Mouse (Mus musculus): ENCODE data around the gene Gm21969.

Gm21969 gene

GRCm38 (mm10) chr4:139589351-139590027, 13.5 kb upstream of the Gm21969 start:
- Histone ChIP-seq H3K27me3 (ENCODE audit: insufficient read depth, low read length) (no peaks in the 10 kb centered on the region), H3K4me1 (replicated peaks; ENCODE audit: low read depth, low read length) (peaks cover 94% of the 10 kb centered on the region), H3K36me3 (ENCODE audit: insufficient read depth, low read length) (no peaks in the 10 kb centered on the region), H3K4me3 (replicated peaks; ENCODE audit: low read length) (no peak overlapping the region), H3K9me3 (ENCODE audit: low read length) (no peaks in the 10 kb centered on the region)
- TF ChIP-seq POU5F1 (IDR thresholded peaks at IDR 0.05; ENCODE audit: borderline replicate concordance, low read length), result no peak
- TF ChIP-seq CTCF (conservative IDR thresholded peaks at IDR 0.05; ENCODE audit: low read length), result no peak

GRCm38 (mm10) chr4:139590446-139590845, 12.5 kb upstream of the Gm21969 start:
- Histone ChIP-seq H3K27me3 (ENCODE audit: insufficient read depth, low read length) (no peaks in the 10 kb centered on the region), H3K9me3 (ENCODE audit: low read length) (no peaks in the 10 kb centered on the region), H3K4me1 (replicated peaks; ENCODE audit: low read depth, low read length) (peaks cover 94% of the 10 kb centered on the region), H3K36me3 (ENCODE audit: insufficient read depth, low read length) (no peaks in the 10 kb centered on the region), H3K4me3 (replicated peaks; ENCODE audit: low read length) (0 out of 2 replicates have a peak overlapping the region, but pooled peaks have one; percentile 7)
- TF ChIP-seq NANOG (IDR thresholded peaks at IDR 0.05; ENCODE audit: borderline replicate concordance, low read length) (no peak), CTCF (conservative IDR thresholded peaks at IDR 0.05; ENCODE audit: low read length) (no peak), POU5F1 (IDR thresholded peaks at IDR 0.05; ENCODE audit: borderline replicate concordance, low read length) (no peak)

GRCm38 (mm10) chr4:139592895-139593294, 10.1 kb upstream of the Gm21969 start:
- TF ChIP-seq NANOG (IDR thresholded peaks at IDR 0.05; ENCODE audit: borderline replicate concordance, low read length) (no peak), POU5F1 (IDR thresholded peaks at IDR 0.05; ENCODE audit: borderline replicate concordance, low read length) (no peak), CTCF (conservative IDR thresholded peaks at IDR 0.05; ENCODE audit: low read length) (no peak)
- peak overlapping the region; percentile 32; the same call in 1 of the 2 replicates for H3K4me3 ChIP-seq (replicated peaks; ENCODE audit: low read length)
- H3K4me1 ChIP-seq (replicated peaks; ENCODE audit: low read depth, low read length), result peaks cover 94% of the 10 kb centered on the region
- no peaks in the 10 kb centered on the region for H3K9me3 ChIP-seq (ENCODE audit: low read length)
- no peaks in the 10 kb centered on the region for H3K27me3 ChIP-seq (ENCODE audit: insufficient read depth, low read length)
- H3K36me3 ChIP-seq (ENCODE audit: insufficient read depth, low read length), result no peaks in the 10 kb centered on the region

- peaks cover 94% of the 10 kb centered on the region for H3K4me1 ChIP-seq (replicated peaks; ENCODE audit: low read depth, low read length)
- no peaks in the 10 kb centered on the region for H3K36me3 ChIP-seq (ENCODE audit: insufficient read depth, low read length)
- no peaks in the 10 kb centered on the region for H3K9me3 ChIP-seq (ENCODE audit: low read length)
- H3K4me3 ChIP-seq (replicated peaks; ENCODE audit: low read length), result peak overlapping the region; percentile 32; the same call in 1 of the 2 replicates
- TF ChIP-seq CTCF (conservative IDR thresholded peaks at IDR 0.05; ENCODE audit: low read length) (no peak), NANOG (IDR thresholded peaks at IDR 0.05; ENCODE audit: borderline replicate concordance, low read length) (no peak), POU5F1 (IDR thresholded peaks at IDR 0.05; ENCODE audit: borderline replicate concordance, low read length) (no peak)
- no peaks in the 10 kb centered on the region for H3K27me3 ChIP-seq (ENCODE audit: insufficient read depth, low read length)
Observed at GRCm38 (mm10) chr4:139593383-139593782, 9.6 kb upstream of the Gm21969 start.

- Histone ChIP-seq H3K9me3 (ENCODE audit: low read length) (no peaks in the 10 kb centered on the region), H3K4me1 (replicated peaks; ENCODE audit: low read depth, low read length) (peaks cover 99% of the 10 kb centered on the region), H3K36me3 (ENCODE audit: insufficient read depth, low read length) (no peaks in the 10 kb centered on the region), H3K27me3 (ENCODE audit: insufficient read depth, low read length) (no peaks in the 10 kb centered on the region), H3K4me3 (replicated peaks; ENCODE audit: low read length) (no peak overlapping the region)
- TF ChIP-seq POU5F1 (IDR thresholded peaks at IDR 0.05; ENCODE audit: borderline replicate concordance, low read length) (no peak), NANOG (IDR thresholded peaks at IDR 0.05; ENCODE audit: borderline replicate concordance, low read length) (no peak), CTCF (conservative IDR thresholded peaks at IDR 0.05; ENCODE audit: low read length) (no peak)
Observed at GRCm38 (mm10) chr4:139594062-139594461, 8.9 kb upstream of the Gm21969 start.

- TF ChIP-seq POU5F1 (IDR thresholded peaks at IDR 0.05; ENCODE audit: borderline replicate concordance, low read length) (no peak), NANOG (IDR thresholded peaks at IDR 0.05; ENCODE audit: borderline replicate concordance, low read length) (no peak), CTCF (conservative IDR thresholded peaks at IDR 0.05; ENCODE audit: low read length) (no peak)
- Histone ChIP-seq H3K9me3 (ENCODE audit: low read length) (no peaks in the 10 kb centered on the region), H3K36me3 (ENCODE audit: insufficient read depth, low read length) (no peaks in the 10 kb centered on the region)
Observed at GRCm38 (mm10) chr4:139596715-139597114, 6.3 kb upstream of the Gm21969 start.

GRCm38 (mm10) chr4:139597286-139598284, 5.4 kb upstream of the Gm21969 start:
- TF ChIP-seq POU5F1 (IDR thresholded peaks at IDR 0.05; ENCODE audit: borderline replicate concordance, low read length) (no peak), CTCF (conservative IDR thresholded peaks at IDR 0.05; ENCODE audit: low read length) (no peak), NANOG (IDR thresholded peaks at IDR 0.05; ENCODE audit: borderline replicate concordance, low read length) (no peak)
- Histone ChIP-seq H3K27me3 (ENCODE audit: insufficient read depth, low read length) (no peaks in the 10 kb centered on the region), H3K36me3 (ENCODE audit: insufficient read depth, low read length) (no peaks in the 10 kb centered on the region), H3K4me1 (replicated peaks; ENCODE audit: low read depth, low read length) (peaks cover 99% of the 10 kb centered on the region), H3K9me3 (ENCODE audit: low read length) (no peaks in the 10 kb centered on the region), H3K4me3 (replicated peaks; ENCODE audit: low read length) (peak overlapping the region; percentile 73)

More at GRCm38 (mm10) chr4:139596715-139597114, 6.3 kb upstream of the Gm21969 start:
- Histone ChIP-seq H3K4me3 (replicated peaks; ENCODE audit: low read length) (peak overlapping the region; percentile 73), H3K27me3 (ENCODE audit: insufficient read depth, low read length) (no peaks in the 10 kb centered on the region), H3K4me1 (replicated peaks; ENCODE audit: low read depth, low read length) (peaks cover 99% of the 10 kb centered on the region)

- H3K36me3 ChIP-seq (ENCODE audit: insufficient read depth, low read length), result no peaks in the 10 kb centered on the region
- H3K9me3 ChIP-seq (ENCODE audit: low read length), result no peaks in the 10 kb centered on the region
- no peak for TF ChIP-seq CTCF (conservative IDR thresholded peaks at IDR 0.05; ENCODE audit: low read length)
- no peak for TF ChIP-seq NANOG (IDR thresholded peaks at IDR 0.05; ENCODE audit: borderline replicate concordance, low read length)
- TF ChIP-seq POU5F1 (IDR thresholded peaks at IDR 0.05; ENCODE audit: borderline replicate concordance, low read length), result no peak
- peaks cover 99% of the 10 kb centered on the region for H3K4me1 ChIP-seq (replicated peaks; ENCODE audit: low read depth, low read length)
- H3K4me3 ChIP-seq (replicated peaks; ENCODE audit: low read length), result peak overlapping the region; percentile 73
- no peaks in the 10 kb centered on the region for H3K27me3 ChIP-seq (ENCODE audit: insufficient read depth, low read length)
Observed at GRCm38 (mm10) chr4:139598356-139598755, 4.6 kb upstream of the Gm21969 start.

All from E14TG2a.4 (cell line).